Mouse (Mus musculus) left cerebral cortex, postnatal 25 days (tissue): ENCODE data around the gene Tjp3. TPM values are rescaled to one million over a fixed set of nuclear protein-coding genes. Genes with fewer than 3 reads are reported as not detected.
"Not testable (repeated sequence)": the region's sequence is repeated elsewhere in the genome, so short reads cannot be mapped to it uniquely, and the experiment has no call there.

Source experiments
- DNase-seq, 2 experiments: peaks; one replicate each; pipeline ENCODE4 v3.0.0; 2022; ENCODE audit warnings: low spot score in 2 of 2, mixed read lengths in 1 of 2
- intact Hi-C: fragments of 180-260 bp; cut with DNase I; formaldehyde crosslinking; loops from one replicate; pipeline ENCODE4 v1.15.1; 2025
- microRNA-seq, 2 experiments: library from miRNA; unstranded; fragments of <30 nt; microRNA quantifications; one replicate each; pipeline ENCODE4 v1.2.0; 2022
- total RNA-seq, 2 experiments: library from RNA; stranded (reverse); gene quantifications; 2 replicates each; pipeline ENCODE4 v1.2.3; 2021

Tjp3 gene
- total RNA-seq, 2 experiments from 2014 or later: 0.23 to 0.30 TPM

- intact Hi-C loops: no loop called here
- peak; percentile 70 to 77 for DNase-seq
Measured at GRCm38 (mm10) chr10:81244595-81244994, 46.8 kb downstream of the Tjp3 start.

GRCm38 (mm10) chr10:81244146-81244545 is 47.2 kb downstream of the Tjp3 start:
- intact Hi-C loops: no loop called here
- no peak for DNase-seq

- DNase-seq: no peak
- intact Hi-C loops: no loop called here
Measured at GRCm38 (mm10) chr10:81242021-81242420, 49.4 kb downstream of the Tjp3 start.

DNA sequence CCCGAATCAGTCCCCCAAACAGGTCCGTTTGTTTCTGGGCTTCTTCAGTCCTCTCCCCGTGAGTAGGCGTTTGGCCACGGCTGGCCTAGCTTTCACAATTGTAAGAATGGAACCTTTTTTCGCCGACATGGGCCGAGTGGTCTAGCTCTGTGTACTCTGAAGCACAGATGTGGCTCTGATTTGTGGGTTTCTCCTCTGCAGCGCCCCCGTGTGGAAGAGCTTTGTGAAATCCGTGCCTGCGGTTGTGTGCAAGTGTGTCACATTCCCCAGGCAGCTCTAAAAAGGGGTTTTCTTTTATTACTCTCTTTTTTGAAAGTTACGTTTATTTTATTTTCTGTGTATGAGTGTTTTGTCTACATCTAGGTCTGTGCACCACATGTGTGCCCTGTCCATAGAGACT is 50.5 kb downstream of the Tjp3 start:
- intact Hi-C loops: no loop called here

DNA sequence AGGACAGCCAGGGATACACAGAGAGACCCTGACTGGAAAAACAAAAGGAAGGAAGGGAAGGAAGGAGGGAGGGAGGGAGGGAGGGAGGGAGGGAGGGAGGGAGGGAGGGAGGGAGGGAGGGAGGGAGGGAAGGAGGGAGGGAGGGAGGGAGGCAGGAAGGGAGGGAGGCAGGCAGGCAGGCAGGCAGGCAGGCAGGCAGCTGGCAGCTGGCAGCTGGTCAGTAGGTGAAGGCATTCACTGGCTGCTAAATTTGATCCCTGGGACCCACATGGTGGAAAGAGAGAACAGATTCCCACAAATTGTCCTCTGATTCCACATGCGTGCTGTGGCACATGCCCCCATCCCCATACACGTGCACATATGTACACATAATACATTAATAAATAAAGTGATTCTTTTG is 52.8 kb downstream of the Tjp3 start:
- no peak for DNase-seq
- intact Hi-C loops: no loop called here

More for the DNA sequence above, 50.5 kb downstream of the Tjp3 start:
- peak in 1 of 2 experiments; percentile 78 for DNase-seq

- intact Hi-C loops: no loop called here
- DNase-seq: no peak
Measured at GRCm38 (mm10) chr10:81236471-81237268, 54.7 kb downstream of the Tjp3 start.

GRCm38 (mm10) chr10:81234206-81234605 is 57.2 kb downstream of the Tjp3 start:
- intact Hi-C loops: no loop called here
- no peak for DNase-seq

DNA sequence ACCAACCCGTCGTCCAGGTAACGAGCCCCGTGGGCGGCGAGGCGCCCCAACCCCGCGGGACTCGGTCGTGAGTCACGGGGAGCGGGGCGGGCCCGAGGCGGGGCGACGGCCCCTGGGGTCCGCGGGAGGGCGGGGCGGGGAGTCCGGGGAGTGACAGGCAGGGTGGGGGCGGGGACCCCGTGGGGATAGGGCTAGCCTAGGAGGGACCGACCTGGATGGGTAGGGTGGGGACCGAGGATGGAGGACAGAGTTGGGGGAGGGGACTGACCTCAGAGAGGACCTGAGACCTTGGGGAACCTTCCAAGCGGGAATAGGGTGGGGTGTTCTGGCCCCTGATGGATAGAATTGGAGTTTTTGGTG is 58.2 kb downstream of the Tjp3 start:
- intact Hi-C loops: no loop called here
- no peak for DNase-seq

DNA sequence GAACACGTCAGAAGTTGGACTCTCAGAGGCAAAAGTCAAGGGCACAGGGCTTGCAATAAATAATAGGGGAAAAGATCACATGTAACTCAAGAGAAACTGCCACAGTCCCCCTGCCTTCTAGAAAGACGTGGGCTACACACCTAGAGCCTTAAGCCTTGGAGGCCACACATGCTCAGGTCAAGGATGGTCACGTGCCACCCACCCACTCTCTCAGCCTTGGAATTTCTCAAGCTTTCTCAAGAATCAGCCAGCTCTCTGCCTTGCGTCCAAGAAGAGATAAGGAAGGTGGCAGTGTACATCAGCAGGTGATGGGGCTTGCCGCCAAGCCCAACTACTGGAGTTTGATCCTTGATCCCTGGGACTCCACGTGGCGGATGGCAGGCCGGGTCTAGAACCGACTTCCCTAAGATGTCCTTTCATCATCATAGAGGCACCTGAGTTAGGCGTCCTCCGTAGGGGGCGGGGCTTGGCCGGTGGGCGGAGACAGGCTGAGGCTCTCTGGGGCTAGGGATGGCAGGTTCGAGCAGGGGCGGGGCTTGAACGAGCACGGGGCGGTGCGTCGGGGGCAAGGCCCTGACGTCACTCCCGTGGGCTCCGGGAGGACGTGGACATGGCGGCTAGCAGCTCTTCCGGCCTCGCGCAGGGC is 58.7 kb downstream of the Tjp3 start, which contains the start of gene Zfr2:
Gene Zfr2, plus strand, starts transcription at position 576 of the 646 bp plus-strand sequence.
- intact Hi-C loops: no loop called here
- peak; percentile 93 to 97 for DNase-seq

DNA sequence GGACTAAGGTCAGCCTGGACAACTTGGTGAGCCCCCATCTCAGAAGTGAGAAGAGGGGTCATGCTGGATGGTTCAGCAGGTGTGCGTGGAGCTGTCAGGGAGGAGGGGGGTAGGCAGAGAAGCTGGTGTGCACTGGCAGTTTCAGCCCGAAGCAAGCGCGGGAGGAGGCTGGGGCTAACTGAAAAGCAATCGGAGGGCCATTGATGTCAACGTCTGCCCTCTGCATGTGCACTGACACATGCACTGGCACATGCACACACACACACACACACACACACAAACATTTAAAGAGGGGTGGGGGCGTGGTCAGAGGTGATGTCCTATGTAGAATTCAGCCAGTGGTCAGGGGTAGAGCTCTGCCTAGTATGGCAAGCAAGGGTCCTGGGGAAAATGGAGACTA is 59.9 kb downstream of the Tjp3 start:
- intact Hi-C loops: no loop called here

GRCm38 (mm10) chr10:81230438-81231332 is 60.7 kb downstream of the Tjp3 start, which contains the start of gene Atcay:
Atcay (minus strand) TSS chr10:81230833.
- peak; percentile 86 to 95 for DNase-seq
- intact Hi-C loops: no loop called here

More for the DNA sequence above, 59.9 kb downstream of the Tjp3 start:
- no peak for DNase-seq

GRCm38 (mm10) chr10:81229735-81230437 is 61.5 kb downstream of the Tjp3 start:
- peak; percentile 52 to 76 for DNase-seq
- intact Hi-C loops: no loop called here

GRCm38 (mm10) chr10:81223731-81224130 is 67.7 kb downstream of the Tjp3 start:
- intact Hi-C loops, DNase-seq: not testable (repeated sequence)

Small RNA genes within 50 kb of the gene (microRNA-seq; reads per million reads assigned to microRNA genes)
- 31.9 to 51.1 reads per million in 2 experiments for gene Mir3057

Other genes starting within 250 kb of the Tjp3 start
- 100 to 1,000 TPM; 159 to 169 TPM for gene Sgta, start 231.4 kb downstream of the Tjp3 start, total RNA-seq
- 10 to 100 TPM; 50.5 to 54.2 TPM for gene Thop1, start 221.5 kb downstream of the Tjp3 start, total RNA-seq
- gene Creb3l3, start 192.7 kb downstream of the Tjp3 start, total RNA-seq: under 1 TPM; 0.25 to 0.60 TPM
- 100 to 1,000 TPM; 122 to 124 TPM for gene Map2k2, start 185.7 kb downstream of the Tjp3 start, total RNA-seq
- gene Zbtb7a, start 156.4 kb downstream of the Tjp3 start, total RNA-seq: 100 to 1,000 TPM; 114 TPM
- gene Pias4, start 123.7 kb downstream of the Tjp3 start, total RNA-seq: 10 to 100 TPM; 26.6 to 28.7 TPM
- gene Eef2, start 115.0 kb downstream of the Tjp3 start, total RNA-seq: 100 to 1,000 TPM; 854 to 872 TPM
- 10 to 100 TPM; 71.3 to 77.7 TPM for gene Dapk3, start 108.6 kb downstream of the Tjp3 start, total RNA-seq
- not detected for gene 4930442H23Rik, start 107.7 kb downstream of the Tjp3 start, total RNA-seq
- under 1 TPM in 1 of 2 experiments, not detected in 1; 0.23 TPM for gene Nmrk2, start 89.5 kb downstream of the Tjp3 start, total RNA-seq
- 100 to 1,000 TPM; 194 to 208 TPM for gene Atcay, start 60.7 kb downstream of the Tjp3 start, total RNA-seq
- gene Zfr2, start 58.4 kb downstream of the Tjp3 start, total RNA-seq: 10 to 100 TPM; 57.2 to 63.1 TPM
- 100 to 1,000 TPM; 191 to 194 TPM for gene Matk, start 38.6 kb downstream of the Tjp3 start, total RNA-seq
- gene Mrpl54, start 24.6 kb downstream of the Tjp3 start, total RNA-seq: 10 to 100 TPM; 42.5 to 47.3 TPM
- gene Apba3, start 24.6 kb downstream of the Tjp3 start, total RNA-seq: 10 to 100 TPM; 38.6 to 40.0 TPM
- gene Pip5k1c, start 1.4 kb upstream of the Tjp3 start, total RNA-seq: 100 to 1,000 TPM; 402 to 420 TPM
- gene Cactin, start 29.5 kb upstream of the Tjp3 start, total RNA-seq: 10 to 100 TPM; 27.8 to 28.4 TPM
- 1 to 10 TPM; 1.2 to 1.4 TPM for gene Tbxa2r, start 37.1 kb upstream of the Tjp3 start, total RNA-seq
- gene Gipc3, start 51.7 kb upstream of the Tjp3 start, total RNA-seq: under 1 TPM; 0.92 to 0.96 TPM
- 10 to 100 TPM; 23.5 to 28.4 TPM for gene Hmg20b, start 58.9 kb upstream of the Tjp3 start, total RNA-seq
- gene Mfsd12, start 65.9 kb upstream of the Tjp3 start, total RNA-seq: 10 to 100 TPM; 39.3 to 41.1 TPM
- gene 4930404N11Rik, start 74.2 kb upstream of the Tjp3 start, total RNA-seq: 1 to 10 TPM in 1 of 2 experiments, under 1 TPM in 1; 0.78 to 2.2 TPM
- gene Fzr1, start 86.9 kb upstream of the Tjp3 start, total RNA-seq: 10 to 100 TPM; 63.5 to 70.2 TPM
- 10 to 100 TPM; 83.7 to 87.7 TPM for gene Dohh, start 92.8 kb upstream of the Tjp3 start, total RNA-seq
- gene Gm48551, start 92.9 kb upstream of the Tjp3 start, total RNA-seq: 1 to 10 TPM; 3.5 to 4.2 TPM
- gene Gm48552, start 97.4 kb upstream of the Tjp3 start, total RNA-seq: 1 to 10 TPM; 4.0 to 4.1 TPM
- 1 to 10 TPM in 1 of 2 experiments, under 1 TPM in 1; 0.89 to 1.5 TPM for gene Smim24, start 101.5 kb upstream of the Tjp3 start, total RNA-seq
- 10 to 100 TPM; 81.1 to 87.3 TPM for gene Nfic, start 164.1 kb upstream of the Tjp3 start, total RNA-seq
- gene Celf5, start 191.1 kb upstream of the Tjp3 start, total RNA-seq: 100 to 1,000 TPM; 285 to 286 TPM
- gene Ncln, start 204.8 kb upstream of the Tjp3 start, total RNA-seq: 10 to 100 TPM; 76.4 to 77.0 TPM
- gene S1pr4, start 208.6 kb upstream of the Tjp3 start, total RNA-seq: under 1 TPM; 0.53 to 0.73 TPM
- gene Gna15, start 232.6 kb upstream of the Tjp3 start, total RNA-seq: 1 to 10 TPM; 2.0 to 3.1 TPM